8 mouse cellular contexts compared by ENCODE assay signal in the genomic region with DNA sequence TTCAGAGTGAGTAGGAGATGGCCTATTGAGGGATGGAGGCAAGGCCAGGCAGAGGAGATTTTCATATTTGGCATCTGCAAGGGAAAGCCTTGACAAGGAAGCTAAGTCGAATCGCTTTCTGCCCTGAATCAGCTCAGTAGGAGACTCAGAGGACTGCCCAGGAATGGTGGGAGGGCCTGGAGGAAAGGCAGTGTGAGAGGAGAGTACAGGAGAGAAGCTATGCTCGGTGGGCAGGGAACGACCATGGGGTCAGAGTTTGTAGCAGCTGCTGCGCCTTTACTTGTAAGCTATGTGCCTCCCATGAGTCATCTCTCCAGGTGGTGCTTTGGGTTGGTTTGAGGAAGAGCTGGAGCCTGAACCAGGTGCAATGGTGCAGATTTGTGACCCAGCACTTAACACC. TPM values are rescaled to one million over a fixed set of nuclear protein-coding genes. Genes with fewer than 3 reads are reported as not detected.
DNase-seq lines count a peak whose midpoint lies in the region; ATAC-seq and TF ChIP-seq lines count a peak whose summit lies in the region.
"Had no signal": no experiment of that assay in that cellular context is flagged by ENCODE, and none has a peak within 500 bp of the region (broad histone marks: within the 10 kb centered on the region; RNA-seq: fewer than 3 reads in every experiment).

No protein-coding gene starts in this region.

- H3K27me3 ChIP-seq in lung, embryonic 15.5 days: no peaks in the 10 kb centered on the region
- H3K27me3 ChIP-seq in forebrain, embryonic 12.5 days: no peaks in the 10 kb centered on the region
- no peaks in the 10 kb centered on the region for H3K27me3 ChIP-seq in limb, embryonic 12.5 days
- no peaks in the 10 kb centered on the region for H3K27me3 ChIP-seq in stomach, embryonic 14.5 days (ENCODE audit: control insufficient read depth, insufficient read depth, low read length)

- DNase-seq in lung, adult 2 months: no peak
- no peak for DNase-seq in frontal cortex, postnatal 36 days (ENCODE audit: low spot score in 2 of 2)
- DNase-seq in testis, postnatal 14 days (ENCODE audit: low spot score): no peak
- DNase-seq: thymus, postnatal 14 days had no signal

- no peak for TF ChIP-seq CTCF in lung, adult 2 months (IDR thresholded peaks at IDR 0.05; ENCODE audit: insufficient read depth, low read length)

- no peak for TF ChIP-seq POLR2A in lung, adult 2 months (IDR thresholded peaks at IDR 0.05; ENCODE audit: borderline replicate concordance, extremely low read depth, low read depth, low read length)

- H3K4me1 ChIP-seq in lung, embryonic 15.5 days: peaks cover 25% of the 10 kb centered on the region
- no peaks in the 10 kb centered on the region; the same call in none of the 2 replicates for H3K4me1 ChIP-seq in lung, adult 2 months (ENCODE audit: control insufficient read depth, insufficient read depth, low read length)
- peaks cover 33% of the 10 kb centered on the region for H3K4me1 ChIP-seq in forebrain, embryonic 12.5 days
- peaks cover 36% of the 10 kb centered on the region for H3K4me1 ChIP-seq in limb, embryonic 12.5 days (replicated peaks)
- peaks cover 20% of the 10 kb centered on the region; the same call in 1 of the 2 replicates for H3K4me1 ChIP-seq in stomach, embryonic 14.5 days (ENCODE audit: control insufficient read depth, insufficient read depth, low read length)

- no peak overlapping the region for H3K27ac ChIP-seq in lung, embryonic 15.5 days
- H3K27ac ChIP-seq in forebrain, embryonic 12.5 days: peak overlapping the region; percentile 96; the same call in 1 of the 2 replicates
- peak overlapping the region; percentile 97; the same call in 1 of the 2 replicates for H3K27ac ChIP-seq in limb, embryonic 12.5 days
- no peak overlapping the region for H3K27ac ChIP-seq in stomach, embryonic 14.5 days (ENCODE audit: low read length)

- H3K36me3 ChIP-seq in lung, embryonic 15.5 days: peaks cover 11% of the 10 kb centered on the region; the same call in 1 of the 2 replicates
- H3K36me3 ChIP-seq in forebrain, embryonic 12.5 days (replicated peaks): peaks cover 27% of the 10 kb centered on the region
- peaks cover 18% of the 10 kb centered on the region for H3K36me3 ChIP-seq in limb, embryonic 12.5 days
- peaks cover 10% of the 10 kb centered on the region for H3K36me3 ChIP-seq in stomach, embryonic 14.5 days (ENCODE audit: control insufficient read depth, insufficient read depth, low read length)

- H3K9ac ChIP-seq in lung, embryonic 15.5 days: no peak overlapping the region
- H3K9ac ChIP-seq in forebrain, embryonic 12.5 days: 0 out of 2 replicates have a peak overlapping the region, but pooled peaks have one; percentile 98
- 0 out of 2 replicates have a peak overlapping the region, but pooled peaks have one; percentile 99 for H3K9ac ChIP-seq in limb, embryonic 12.5 days (replicated peaks)
- H3K9ac ChIP-seq in stomach, embryonic 14.5 days (replicated peaks; ENCODE audit: low read depth, low read length): no peak overlapping the region; the same call in 1 of the 2 replicates

- peak overlapping the region; percentile 96; the same call in 1 of the 2 replicates for H3K4me3 ChIP-seq in lung, embryonic 15.5 days
- no peak overlapping the region for H3K4me3 ChIP-seq in lung, adult 2 months (replicated peaks; ENCODE audit: extremely low read depth, low read depth, low read length)
- H3K4me3 ChIP-seq in forebrain, embryonic 12.5 days (replicated peaks): peak overlapping the region; percentile 99
- H3K4me3 ChIP-seq in limb, embryonic 12.5 days (replicated peaks): peak overlapping the region; percentile 100
- no peak overlapping the region; the same call in 1 of the 2 replicates for H3K4me3 ChIP-seq in stomach, embryonic 14.5 days (ENCODE audit: low read depth, low read length)

- H3K4me2 ChIP-seq in lung, embryonic 15.5 days: peak overlapping the region; percentile 90
- H3K4me2 ChIP-seq in forebrain, embryonic 12.5 days: peak overlapping the region; percentile 91
- peak overlapping the region; percentile 67 for H3K4me2 ChIP-seq in limb, embryonic 12.5 days
- peak overlapping the region; percentile 70 for H3K4me2 ChIP-seq in stomach, embryonic 14.5 days (replicated peaks; ENCODE audit: low read depth, low read length)

- no peaks in the 10 kb centered on the region for H3K9me3 ChIP-seq in lung, embryonic 15.5 days
- H3K9me3 ChIP-seq in forebrain, embryonic 12.5 days: no peaks in the 10 kb centered on the region
- H3K9me3 ChIP-seq in limb, embryonic 12.5 days: no peaks in the 10 kb centered on the region
- H3K9me3 ChIP-seq in stomach, embryonic 14.5 days (ENCODE audit: control insufficient read depth, low read depth, low read length): no peaks in the 10 kb centered on the region

- ATAC-seq in lung, embryonic 15.5 days (ENCODE audit: borderline replicate concordance, extremely low read depth, low FRiP score, low TSS enrichment): no peak
- ATAC-seq in forebrain, embryonic 12.5 days (ENCODE audit: low FRiP score): no peak
- no peak for ATAC-seq in limb, embryonic 12.5 days (ENCODE audit: insufficient number of reproducible peaks, insufficient read depth, low FRiP score, low TSS enrichment, low read depth)
- no peak for ATAC-seq in stomach, embryonic 14.5 days (ENCODE audit: insufficient number of reproducible peaks, insufficient read depth, low FRiP score, low read depth)

- 41% methylated on average over 5 of the region's 5 CpGs for WGBS in lung, embryonic 15.5 days
- WGBS in lung, adult 2 months: 68% methylated on average over 5 of the region's 5 CpGs
- WGBS in forebrain, embryonic 12.5 days: 60% methylated on average over 5 of the region's 5 CpGs
- 38% methylated on average over 5 of the region's 5 CpGs for WGBS in limb, embryonic 12.5 days
- WGBS in stomach, embryonic 14.5 days: 50% methylated on average over 5 of the region's 5 CpGs

RNA-seq across cellular contexts. Expression of a gene that starts 1.7 kb away (rescaled TPM):
- polyA plus RNA-seq in lung, embryonic 15.5 days (2015; fragmentation: Nextera tagmentation; extraction: Ambion mirVana): 778 and 796 TPM in 2 replicates
- polyA plus RNA-seq in lung, adult 2 months (2012; rRNA removed): 255 and 420 TPM in 2 replicates
- polyA plus RNA-seq in forebrain, embryonic 12.5 days (2016; fragmentation: Nextera tagmentation; extraction: Ambion mirVana): 915 and 936 TPM in 2 replicates
- polyA plus RNA-seq in limb, embryonic 12.5 days (2016; fragmentation: Nextera tagmentation; extraction: Ambion mirVana): 1,006 and 1,007 TPM in 2 replicates
- polyA plus RNA-seq in stomach, embryonic 14.5 days (2014; fragmentation: Nextera tagmentation; extraction: Ambion mirVana): 467 and 495 TPM in 2 replicates

RNA-seq across cellular contexts. Expression of a gene that starts 2.1 kb away (rescaled TPM):
- polyA plus RNA-seq in lung, embryonic 15.5 days (2015; fragmentation: Nextera tagmentation; extraction: Ambion mirVana): 26.3 and 31.2 TPM in 2 replicates
- polyA plus RNA-seq in lung, adult 2 months (2012; rRNA removed): 16.3 and 18.8 TPM in 2 replicates
- polyA plus RNA-seq in forebrain, embryonic 12.5 days (2016; fragmentation: Nextera tagmentation; extraction: Ambion mirVana): 27.5 and 27.6 TPM in 2 replicates
- 23.2 and 24.8 TPM in 2 replicates for polyA plus RNA-seq in limb, embryonic 12.5 days (2016; fragmentation: Nextera tagmentation; extraction: Ambion mirVana)
- polyA plus RNA-seq in stomach, embryonic 14.5 days (2014; fragmentation: Nextera tagmentation; extraction: Ambion mirVana): 29.7 and 31.2 TPM in 2 replicates

RNA-seq across cellular contexts. Expression of a gene that starts 35.7 kb away (rescaled TPM):
- polyA plus RNA-seq in lung, embryonic 15.5 days (2015; fragmentation: Nextera tagmentation; extraction: Ambion mirVana): 27.1 and 29.1 TPM in 2 replicates
- polyA plus RNA-seq in lung, adult 2 months (2012; rRNA removed): 99.7 and 124 TPM in 2 replicates
- polyA plus RNA-seq in forebrain, embryonic 12.5 days (2016; fragmentation: Nextera tagmentation; extraction: Ambion mirVana): 28.5 and 31.8 TPM in 2 replicates
- 40.5 and 44.9 TPM in 2 replicates for polyA plus RNA-seq in limb, embryonic 12.5 days (2016; fragmentation: Nextera tagmentation; extraction: Ambion mirVana)
- 22.9 and 27.9 TPM in 2 replicates for polyA plus RNA-seq in stomach, embryonic 14.5 days (2014; fragmentation: Nextera tagmentation; extraction: Ambion mirVana)

RNA-seq across cellular contexts. Expression of a gene that starts 42.9 kb away (rescaled TPM):
- polyA plus RNA-seq in lung, embryonic 15.5 days (2015; fragmentation: Nextera tagmentation; extraction: Ambion mirVana): 0.57 and 0.59 TPM in 2 replicates
- 6.2 and 6.9 TPM in 2 replicates for polyA plus RNA-seq in lung, adult 2 months (2012; rRNA removed)
- 0.18 and 0.59 TPM in 2 replicates for polyA plus RNA-seq in forebrain, embryonic 12.5 days (2016; fragmentation: Nextera tagmentation; extraction: Ambion mirVana)
- 2.8 and 3.2 TPM in 2 replicates for polyA plus RNA-seq in limb, embryonic 12.5 days (2016; fragmentation: Nextera tagmentation; extraction: Ambion mirVana)
- polyA plus RNA-seq in stomach, embryonic 14.5 days (2014; fragmentation: Nextera tagmentation; extraction: Ambion mirVana): 1.2 and 1.3 TPM in 2 replicates

RNA-seq across cellular contexts. Expression of a gene that starts 51.3 kb away (rescaled TPM):
- polyA plus RNA-seq in lung, embryonic 15.5 days (2015; fragmentation: Nextera tagmentation; extraction: Ambion mirVana): 54.3 and 55.6 TPM in 2 replicates
- polyA plus RNA-seq in lung, adult 2 months (2012; rRNA removed): 31.4 and 40.2 TPM in 2 replicates
- polyA plus RNA-seq in forebrain, embryonic 12.5 days (2016; fragmentation: Nextera tagmentation; extraction: Ambion mirVana): 16.0 and 18.2 TPM in 2 replicates
- 16.4 and 18.2 TPM in 2 replicates for polyA plus RNA-seq in limb, embryonic 12.5 days (2016; fragmentation: Nextera tagmentation; extraction: Ambion mirVana)
- 45.9 and 56.9 TPM in 2 replicates for polyA plus RNA-seq in stomach, embryonic 14.5 days (2014; fragmentation: Nextera tagmentation; extraction: Ambion mirVana)

Comparison
In these comparisons a context has a peak if more than half of its experiments do, and no peak if none do; other contexts are left out.
1. H3K4me3 ChIP-seq: peak in lung, embryonic 15.5 days (single experiment), forebrain, embryonic 12.5 days (single experiment) and limb, embryonic 12.5 days (single experiment); none in lung, adult 2 months (single experiment) and stomach, embryonic 14.5 days (single experiment).
2. H3K27ac ChIP-seq: peak in forebrain, embryonic 12.5 days (single experiment) and limb, embryonic 12.5 days (single experiment); none in lung, embryonic 15.5 days (single experiment) and stomach, embryonic 14.5 days (single experiment).
3. H3K9ac ChIP-seq: peak in forebrain, embryonic 12.5 days (single experiment) and limb, embryonic 12.5 days (single experiment); none in lung, embryonic 15.5 days (single experiment) and stomach, embryonic 14.5 days (single experiment).
4. Peak in every context shown above with its lines, with median percentiles within 50 percentile points of each other: H3K4me2 ChIP-seq.